ENCODE assay signal across 19 mouse cellular contexts in genomic region chr3:19888405-19888804, GRCm38 (mm10).
A peak's percentile ranks its signal among the peaks of the same experiment; 100 is the strongest.
DNase-seq lines count a peak whose midpoint lies in the region; ATAC-seq and TF ChIP-seq lines count a peak whose summit lies in the region.
"Had no signal": no experiment of that assay in that cellular context is flagged by ENCODE, and none has a peak within 500 bp of the region (broad histone marks: within the 10 kb centered on the region; RNA-seq: fewer than 3 reads in every experiment).

No protein-coding gene starts in this region.

- no peak for TF ChIP-seq EP300 in stomach, postnatal 0 days (optimal IDR thresholded peaks at IDR 0.05)

- no peak for DNase-seq in midbrain, postnatal 0 days (ENCODE audit: low spot score)
- peak; percentile 11 for DNase-seq in NIH3T3 (ENCODE audit: low read depth)
- no peak for DNase-seq in stomach, postnatal 0 days (ENCODE audit: low spot score)
- DNase-seq: adrenal gland, adult 2 months; cerebellum, postnatal 14 days; embryo, embryonic 11 days; gastrocnemius, postnatal 14 days; heart, adult 18-20 months; kidney, adult 8-10 months; kidney, postnatal 4 days; lung, postnatal 36 days; right cerebral cortex, adult 18-20 months; thymus, postnatal 14 days had no signal

- H3K9ac ChIP-seq in intestine, postnatal 0 days (ENCODE audit: low read depth, low read length) = no peak overlapping the region
- no peak overlapping the region for H3K9ac ChIP-seq in intestine, embryonic 15.5 days
- no peak overlapping the region for H3K9ac ChIP-seq in midbrain, postnatal 0 days (replicated peaks; ENCODE audit: low read length, poor library complexity, severe bottlenecking)
- no peak overlapping the region for H3K9ac ChIP-seq in midbrain, embryonic 16.5 days (ENCODE audit: low read depth, low read length)
- H3K9ac ChIP-seq in stomach, postnatal 0 days (ENCODE audit: low read length) = no peak overlapping the region
- no peak overlapping the region for H3K9ac ChIP-seq in midbrain, embryonic 13.5 days (replicated peaks)
- H3K9ac ChIP-seq: liver, embryonic 15.5 days had no signal

- no peak overlapping the region for H3K4me2 ChIP-seq in intestine, postnatal 0 days (replicated peaks; ENCODE audit: low read depth)
- H3K4me2 ChIP-seq in intestine, embryonic 15.5 days (replicated peaks) = no peak overlapping the region
- no peak overlapping the region for H3K4me2 ChIP-seq in midbrain, postnatal 0 days (ENCODE audit: low read depth, low read length, poor library complexity, severe bottlenecking)
- H3K4me2 ChIP-seq in midbrain, embryonic 16.5 days (ENCODE audit: low read length) = no peak overlapping the region
- no peak overlapping the region for H3K4me2 ChIP-seq in stomach, postnatal 0 days (replicated peaks; ENCODE audit: low read depth)
- no peak overlapping the region for H3K4me2 ChIP-seq in midbrain, embryonic 13.5 days (replicated peaks)
- H3K4me2 ChIP-seq: liver, embryonic 15.5 days had no signal

- no peak for ATAC-seq in intestine, postnatal 0 days
- ATAC-seq in intestine, embryonic 15.5 days = no peak
- ATAC-seq in midbrain, postnatal 0 days (ENCODE audit: low FRiP score) = no peak
- ATAC-seq in midbrain, embryonic 16.5 days = no peak
- no peak for ATAC-seq in stomach, postnatal 0 days (ENCODE audit: low FRiP score, low TSS enrichment)
- no peak for ATAC-seq in midbrain, embryonic 13.5 days
- ATAC-seq: CD4-positive, CD25-positive, alpha-beta regulatory T cell, adult 4 months had no signal

- no peaks in the 10 kb centered on the region for H3K9me3 ChIP-seq in intestine, postnatal 0 days (ENCODE audit: control insufficient read depth)
- H3K9me3 ChIP-seq in intestine, embryonic 15.5 days = no peaks in the 10 kb centered on the region
- no peaks in the 10 kb centered on the region for H3K9me3 ChIP-seq in midbrain, postnatal 0 days (ENCODE audit: low read length)
- H3K9me3 ChIP-seq in midbrain, embryonic 16.5 days (replicated peaks; ENCODE audit: control insufficient read depth, low read length, poor library complexity, severe bottlenecking) = no peaks in the 10 kb centered on the region
- no peaks in the 10 kb centered on the region for H3K9me3 ChIP-seq in stomach, postnatal 0 days (ENCODE audit: control insufficient read depth, low read length)
- H3K9me3 ChIP-seq in midbrain, embryonic 13.5 days = no peaks in the 10 kb centered on the region
- H3K9me3 ChIP-seq: liver, embryonic 15.5 days had no signal

- no peaks in the 10 kb centered on the region for H3K36me3 ChIP-seq in intestine, postnatal 0 days (ENCODE audit: control insufficient read depth, insufficient read depth)
- no peaks in the 10 kb centered on the region for H3K36me3 ChIP-seq in intestine, embryonic 15.5 days
- no peaks in the 10 kb centered on the region for H3K36me3 ChIP-seq in midbrain, postnatal 0 days (ENCODE audit: insufficient read depth, low read length)
- no peaks in the 10 kb centered on the region for H3K36me3 ChIP-seq in midbrain, embryonic 16.5 days (ENCODE audit: control insufficient read depth, insufficient read depth, low read length)
- no peaks in the 10 kb centered on the region for H3K36me3 ChIP-seq in stomach, postnatal 0 days (ENCODE audit: control insufficient read depth, insufficient read depth, low read length)
- H3K36me3 ChIP-seq in midbrain, embryonic 13.5 days = no peaks in the 10 kb centered on the region
- H3K36me3 ChIP-seq: liver, embryonic 15.5 days had no signal

- no peak overlapping the region for H3K4me3 ChIP-seq in intestine, postnatal 0 days (ENCODE audit: low read depth, low read length)
- no peak overlapping the region for H3K4me3 ChIP-seq in intestine, embryonic 15.5 days (replicated peaks)
- H3K4me3 ChIP-seq in midbrain, postnatal 0 days (ENCODE audit: low read depth, low read length) = no peak overlapping the region
- no peak overlapping the region for H3K4me3 ChIP-seq in midbrain, embryonic 16.5 days (ENCODE audit: low read depth, low read length)
- no peak overlapping the region for H3K4me3 ChIP-seq in stomach, postnatal 0 days (ENCODE audit: low read depth, low read length)
- H3K4me3 ChIP-seq in midbrain, embryonic 13.5 days (replicated peaks) = no peak overlapping the region
- H3K4me3 ChIP-seq: liver, embryonic 15.5 days had no signal

- TF ChIP-seq CTCF in intestine, postnatal 0 days (IDR thresholded peaks at IDR 0.05; ENCODE audit: low read depth) = peak; percentile 53
- TF ChIP-seq CTCF in midbrain, postnatal 0 days (IDR thresholded peaks at IDR 0.05) = peak; percentile 59
- peak; percentile 47 for TF ChIP-seq CTCF in stomach, postnatal 0 days (IDR thresholded peaks at IDR 0.05; ENCODE audit: low read depth)

- no peaks in the 10 kb centered on the region for H3K27me3 ChIP-seq in intestine, postnatal 0 days (replicated peaks; ENCODE audit: control insufficient read depth, insufficient read depth, low read length)
- no peaks in the 10 kb centered on the region for H3K27me3 ChIP-seq in intestine, embryonic 15.5 days (replicated peaks)
- H3K27me3 ChIP-seq in midbrain, postnatal 0 days (ENCODE audit: insufficient read depth, low read length) = no peaks in the 10 kb centered on the region
- no peaks in the 10 kb centered on the region for H3K27me3 ChIP-seq in midbrain, embryonic 16.5 days (ENCODE audit: control insufficient read depth, insufficient read depth, low read depth, low read length)
- H3K27me3 ChIP-seq in stomach, postnatal 0 days (ENCODE audit: control insufficient read depth, insufficient read depth, low read length) = no peaks in the 10 kb centered on the region
- H3K27me3 ChIP-seq in midbrain, embryonic 13.5 days = no peaks in the 10 kb centered on the region
- H3K27me3 ChIP-seq: liver, embryonic 15.5 days had no signal

- no peak overlapping the region for H3K27ac ChIP-seq in intestine, postnatal 0 days (ENCODE audit: low read depth, low read length)
- no peak overlapping the region for H3K27ac ChIP-seq in intestine, embryonic 15.5 days
- no peak overlapping the region for H3K27ac ChIP-seq in midbrain, postnatal 0 days (ENCODE audit: low read depth, low read length)
- no peak overlapping the region for H3K27ac ChIP-seq in midbrain, embryonic 16.5 days (ENCODE audit: low read length)
- no peak overlapping the region for H3K27ac ChIP-seq in stomach, postnatal 0 days (replicated peaks)
- no peak overlapping the region for H3K27ac ChIP-seq in midbrain, embryonic 13.5 days
- H3K27ac ChIP-seq: liver, embryonic 15.5 days had no signal

- H3K4me1 ChIP-seq in intestine, postnatal 0 days (replicated peaks; ENCODE audit: control insufficient read depth, insufficient read depth, low read length) = no peaks in the 10 kb centered on the region
- no peaks in the 10 kb centered on the region for H3K4me1 ChIP-seq in intestine, embryonic 15.5 days (replicated peaks)
- H3K4me1 ChIP-seq in midbrain, postnatal 0 days (ENCODE audit: insufficient read depth, low read length) = no peaks in the 10 kb centered on the region
- H3K4me1 ChIP-seq in midbrain, embryonic 16.5 days (ENCODE audit: control insufficient read depth, insufficient read depth, low read length) = no peaks in the 10 kb centered on the region
- no peaks in the 10 kb centered on the region for H3K4me1 ChIP-seq in stomach, postnatal 0 days (replicated peaks; ENCODE audit: control insufficient read depth, insufficient read depth)
- H3K4me1 ChIP-seq in midbrain, embryonic 13.5 days (replicated peaks) = no peaks in the 10 kb centered on the region
- H3K4me1 ChIP-seq: liver, embryonic 15.5 days had no signal
